Mouse (Mus musculus) embryonic facial prominence, embryonic 14.5 days (tissue): ENCODE results near the gene Rflnb. TPM values are rescaled to one million over a fixed set of nuclear protein-coding genes. Genes with fewer than 3 reads are reported as not detected.

Experiments used
- ATAC-seq: fragments of 200-750 bp; cut with Nextera tagmentation; 2 replicates; pipeline ENCODE4 v1.8.0; 2017; ENCODE audit warnings: low read depth, moderate number of reproducible peaks, moderate TSS enrichment
- DNase-seq: peaks from one replicate; pipeline ENCODE4 v3.0.0-alpha.2; 2015; ENCODE audit warnings: low spot score
- H3K27ac ChIP-seq: fragments of 300-500 bp; sonication (generic); replicated peaks from 2 replicates; pipeline ENCODE4 v1.5.1; 2014; ENCODE audit warnings: low read depth, mild to moderate bottlenecking, low read length, moderate library complexity
- H3K27me3 ChIP-seq: fragments of 300-500 bp; sonication (generic); replicated peaks from 2 replicates; pipeline ENCODE4 v1.6.1; 2014; ENCODE audit warnings: low read length; ENCODE audit not compliant: control insufficient read depth, insufficient read depth
- H3K36me3 ChIP-seq: fragments of 300-500 bp; sonication (generic); 2 replicates; pipeline ENCODE4 v1.6.1; 2014; ENCODE audit warnings: low read length, mixed read lengths; ENCODE audit not compliant: control insufficient read depth, insufficient read depth
- H3K4me1 ChIP-seq: fragments of 300-500 bp; sonication (generic); 2 replicates; pipeline ENCODE4 v1.6.1; 2014; ENCODE audit warnings: antibody characterized with exemption, low read length; ENCODE audit not compliant: control insufficient read depth, insufficient read depth
- H3K4me2 ChIP-seq: fragments of 300-500 bp; sonication (generic); 2 replicates; pipeline ENCODE4 v1.6.1; 2014; ENCODE audit warnings: low read depth, mild to moderate bottlenecking, low read length, moderate library complexity, mixed read lengths
- H3K4me3 ChIP-seq: fragments of 300-500 bp; sonication (generic); 2 replicates; pipeline ENCODE4 v1.5.1; 2014; ENCODE audit warnings: low read depth, mild to moderate bottlenecking, low read length
- H3K9ac ChIP-seq: fragments of 300-500 bp; sonication (generic); 2 replicates; pipeline ENCODE4 v1.6.1; 2014; ENCODE audit warnings: low read depth, mild to moderate bottlenecking, low read length, moderate library complexity, mixed read lengths
- H3K9me3 ChIP-seq: fragments of 300-500 bp; sonication (generic); 2 replicates; pipeline ENCODE4 v1.6.1; 2016; ENCODE audit warnings: low read length; ENCODE audit not compliant: control insufficient read depth
- WGBS: fragments of 180-500 bp; shearing (Covaris S2); extraction: QIAGEN DNeasy Blood & Tissue Kit; methylation state at CpG from one replicate; pipeline ENCODE4 v1.1.7; 2014; 5-methylcytosine and 5-hydroxymethylcytosine counted together
- polyA plus RNA-seq: library from polyadenylated mRNA; unstranded; fragments of >200 nt; fragmentation: Nextera tagmentation; extraction: Ambion mirVana; gene quantifications from 2 replicates; pipeline ENCODE4 v1.2.1, GENCODE M21; 2014

Gene Rflnb
- polyA plus RNA-seq, 1 experiment from 2014 or later: 45.6 TPM

DNA sequence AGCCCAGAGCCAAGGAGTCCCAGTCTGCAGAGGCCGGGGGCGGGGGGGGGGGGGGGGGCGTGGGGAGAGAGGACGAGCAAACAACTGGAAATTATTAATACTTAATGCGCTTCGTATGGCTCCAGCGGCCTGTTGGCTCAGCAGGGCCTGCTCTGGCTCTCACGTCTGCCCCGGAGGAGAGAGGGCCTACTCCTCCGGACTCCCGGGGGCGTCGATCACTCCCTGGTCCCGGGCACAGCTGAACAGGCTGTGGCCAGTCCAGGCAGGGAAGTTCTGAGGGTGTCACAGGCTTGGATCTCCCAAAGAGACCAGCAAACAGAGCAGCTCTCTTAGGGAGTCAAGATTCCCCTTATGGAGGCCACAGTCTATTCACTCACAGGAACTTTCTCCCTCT lies 487 bp upstream of the Rflnb start:
- H3K4me1 ChIP-seq: peaks cover 17% of the 10 kb centered on the region
- under 1% methylated on average over 9 of the region's 14 CpGs for WGBS
- H3K4me3 ChIP-seq: peak overlapping the region; percentile 84
- DNase-seq (peak; percentile 64), ATAC-seq (peak; percentile 17)
- no peaks in the 10 kb centered on the region for H3K9me3 ChIP-seq
- H3K9ac ChIP-seq: peak overlapping the region; percentile 85
- H3K27me3 ChIP-seq: no peaks in the 10 kb centered on the region
- H3K27ac ChIP-seq: peak overlapping the region; percentile 77
- peak overlapping the region; percentile 89 for H3K4me2 ChIP-seq
- 0 out of 2 replicates have a peak, but pooled peaks cover 11% of the 10 kb centered on the region for H3K36me3 ChIP-seq

DNA sequence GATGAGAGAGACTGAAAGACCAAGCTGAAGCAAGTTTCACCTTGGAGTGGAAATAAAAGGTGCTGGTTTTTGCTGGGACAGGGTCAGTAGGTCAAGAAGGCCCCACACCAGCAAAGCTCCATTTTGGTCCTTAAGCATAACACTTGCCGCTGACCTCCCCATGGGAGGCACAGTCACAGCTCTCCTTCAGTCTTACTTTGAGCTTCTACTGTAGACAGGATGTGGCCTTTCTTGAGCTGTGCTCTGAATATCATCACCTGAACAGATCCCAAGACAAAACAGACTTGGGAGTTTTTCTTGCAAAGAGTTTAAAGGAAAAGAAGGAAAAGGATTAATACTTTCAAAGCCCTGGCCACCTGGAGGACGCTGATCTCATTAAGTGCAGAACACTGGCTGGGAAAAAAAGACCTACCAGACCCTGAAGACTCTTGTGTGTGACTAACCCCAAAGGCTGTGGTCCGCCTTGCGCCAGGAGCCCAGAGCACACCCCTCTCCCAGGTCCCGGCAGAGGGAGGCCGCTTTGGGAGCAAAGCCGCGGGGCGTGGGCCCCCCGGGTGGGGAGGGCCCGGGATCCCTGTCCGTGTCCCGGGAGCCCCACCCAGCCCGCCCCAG lies 949 bp downstream of the Rflnb start:
- ATAC-seq (no peak), DNase-seq (no peak)
- 4% methylated on average over 12 of the region's 14 CpGs for WGBS
- H3K36me3 ChIP-seq: peaks cover 22% of the 10 kb centered on the region
- peak overlapping the region; percentile 89 for H3K4me2 ChIP-seq
- peaks cover 17% of the 10 kb centered on the region for H3K4me1 ChIP-seq
- peak overlapping the region; percentile 84 for H3K4me3 ChIP-seq
- H3K27ac ChIP-seq: peak overlapping the region; percentile 77
- H3K9me3 ChIP-seq: no peaks in the 10 kb centered on the region
- peak overlapping the region; percentile 85 for H3K9ac ChIP-seq
- no peaks in the 10 kb centered on the region for H3K27me3 ChIP-seq

DNA sequence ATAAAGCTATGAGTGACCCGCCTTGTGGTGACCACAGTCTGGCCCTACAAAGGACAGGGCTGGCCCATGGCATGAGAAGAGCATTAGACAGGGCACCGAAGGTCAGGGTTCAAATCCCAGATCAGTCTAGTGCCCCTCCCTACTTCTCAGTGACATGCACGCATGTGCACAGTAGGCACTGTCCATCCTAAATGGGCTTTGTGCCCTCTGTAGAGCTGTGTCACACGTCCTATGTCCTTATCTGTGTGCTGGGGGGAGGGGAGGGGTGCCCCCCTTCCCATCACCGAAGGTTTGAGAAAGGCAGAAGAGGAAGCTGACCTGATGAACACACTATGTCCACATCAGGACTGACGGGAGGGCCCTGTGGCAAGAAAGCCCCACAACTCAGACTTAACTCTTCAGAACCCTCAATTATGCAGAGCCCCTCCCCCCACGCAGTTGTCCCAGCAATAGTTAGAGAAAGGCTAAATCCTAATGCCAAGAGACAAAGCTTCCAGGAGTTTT lies 2.5 kb downstream of the Rflnb start:
- Histone ChIP-seq H3K36me3 (peaks cover 26% of the 10 kb centered on the region), H3K27me3 (no peaks in the 10 kb centered on the region), H3K4me3 (peak overlapping the region; percentile 84), H3K9me3 (no peaks in the 10 kb centered on the region), H3K27ac (no peak overlapping the region), H3K9ac (no peak overlapping the region), H3K4me1 (peaks cover 17% of the 10 kb centered on the region), H3K4me2 (peak overlapping the region; percentile 89)
- DNase-seq: no peak
- no peak for ATAC-seq
- 60% methylated on average over 7 of the region's 7 CpGs for WGBS

DNA sequence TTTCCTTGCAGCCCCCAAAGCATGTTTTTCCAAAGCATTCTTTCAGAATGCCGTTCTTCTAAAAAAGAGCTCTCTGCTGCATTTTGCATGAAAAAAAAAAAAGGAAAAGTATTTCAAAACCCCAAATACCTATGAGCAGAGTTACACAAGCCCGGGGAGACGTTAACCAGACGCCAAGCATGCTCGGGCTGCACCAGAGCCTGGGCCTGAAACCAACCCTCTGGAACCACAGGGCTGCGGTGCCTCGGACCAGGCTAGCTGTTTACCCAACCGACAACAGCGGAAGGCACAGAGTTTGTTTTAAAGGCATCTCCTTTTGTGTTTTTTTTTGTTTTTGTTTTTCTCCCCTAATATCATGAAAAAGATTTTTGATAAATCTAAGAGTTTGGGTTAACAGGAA lies 6.7 kb downstream of the Rflnb start:
- H3K9ac ChIP-seq: no peak overlapping the region
- no peak overlapping the region for H3K4me2 ChIP-seq
- DNase-seq (no peak), ATAC-seq (no peak)
- H3K27ac ChIP-seq: peak overlapping the region; percentile 28; the same call in 1 of the 2 replicates
- peaks cover 7% of the 10 kb centered on the region for H3K4me1 ChIP-seq
- H3K27me3 ChIP-seq: no peaks in the 10 kb centered on the region
- no peaks in the 10 kb centered on the region for H3K9me3 ChIP-seq
- H3K4me3 ChIP-seq: no peak overlapping the region
- peaks cover 38% of the 10 kb centered on the region for H3K36me3 ChIP-seq
- WGBS: 43% methylated on average over 9 of the region's 9 CpGs

DNA sequence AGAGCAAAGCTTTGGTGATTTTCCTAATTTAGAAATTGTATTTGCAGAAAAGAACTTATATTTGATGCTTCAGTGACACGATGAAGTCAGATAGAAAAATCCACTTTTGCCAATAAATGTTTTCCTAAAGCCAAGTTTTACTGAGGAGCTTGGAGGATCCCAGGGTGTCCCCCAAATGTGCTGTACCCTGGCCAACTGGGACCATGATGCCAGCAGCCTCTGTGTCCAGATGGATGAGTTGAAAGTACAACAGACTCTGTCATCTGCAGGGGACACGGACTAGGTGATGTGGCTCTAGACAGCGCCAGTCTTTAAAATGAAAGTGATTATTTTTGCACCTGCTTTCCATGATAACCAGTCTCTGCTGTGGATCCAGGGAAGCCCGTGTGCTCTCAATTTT lies 7.7 kb downstream of the Rflnb start:
- H3K27me3 ChIP-seq: no peaks in the 10 kb centered on the region
- DNase-seq: no peak
- no peak overlapping the region for H3K4me2 ChIP-seq
- no peaks in the 10 kb centered on the region for H3K9me3 ChIP-seq
- H3K36me3 ChIP-seq: peaks cover 38% of the 10 kb centered on the region
- H3K4me3 ChIP-seq: no peak overlapping the region
- no peak overlapping the region for H3K27ac ChIP-seq
- H3K4me1 ChIP-seq: peaks cover under 1% of the 10 kb centered on the region; the same call in 1 of the 2 replicates
- H3K9ac ChIP-seq: no peak overlapping the region
- WGBS: 73% methylated on average over 4 of the region's 4 CpGs
- no peak for ATAC-seq

DNA sequence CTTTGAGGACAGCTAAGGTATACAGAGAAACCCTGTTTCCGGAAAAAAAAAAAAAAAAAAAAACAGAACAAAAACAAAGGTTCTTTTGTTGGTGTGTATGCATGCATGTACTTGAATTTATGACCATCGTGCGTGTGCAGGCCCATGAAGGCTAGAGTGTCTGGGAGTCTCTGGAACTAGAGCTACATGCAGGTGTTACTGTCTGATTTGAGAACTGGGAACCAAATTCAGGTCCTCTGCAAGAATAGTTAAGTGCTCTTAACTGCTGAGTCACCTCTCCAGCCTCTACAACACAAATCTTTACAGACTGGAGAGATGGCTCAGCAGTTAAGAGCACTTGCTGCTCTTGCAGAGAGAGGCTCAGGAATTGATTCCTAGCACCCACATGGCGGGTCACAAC lies 11.8 kb downstream of the Rflnb start:
- 62% methylated on average over 4 of the region's 4 CpGs for WGBS
- H3K4me3 ChIP-seq: no peak overlapping the region
- H3K4me2 ChIP-seq: no peak overlapping the region
- H3K36me3 ChIP-seq: peaks cover 11% of the 10 kb centered on the region; the same call in 1 of the 2 replicates
- H3K27ac ChIP-seq: no peak overlapping the region
- H3K4me1 ChIP-seq: no peaks in the 10 kb centered on the region
- no peak for ATAC-seq
- no peaks in the 10 kb centered on the region for H3K27me3 ChIP-seq
- no peak overlapping the region for H3K9ac ChIP-seq
- no peaks in the 10 kb centered on the region for H3K9me3 ChIP-seq
- DNase-seq: no peak

DNA sequence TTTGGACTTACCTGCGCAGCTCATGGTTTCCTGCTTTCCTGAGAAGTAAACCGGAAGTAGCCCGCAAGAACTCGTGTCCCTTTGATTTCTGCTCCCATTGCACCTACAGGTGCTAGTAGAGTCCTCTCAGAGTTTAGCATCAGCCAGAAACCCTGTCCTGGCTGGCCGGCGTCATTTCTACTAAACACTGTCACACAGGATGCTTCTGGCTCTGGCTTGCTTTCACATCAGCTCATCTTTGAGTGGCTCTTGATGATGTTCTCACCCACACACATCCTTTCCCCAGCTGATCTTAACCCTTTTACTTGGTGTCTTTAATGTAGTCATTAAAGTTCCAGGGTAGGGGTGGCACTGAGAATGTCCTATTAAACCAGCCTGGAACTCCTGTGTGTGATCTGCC lies 12.3 kb downstream of the Rflnb start:
- Histone ChIP-seq H3K9ac (no peak overlapping the region), H3K36me3 (peaks cover 11% of the 10 kb centered on the region; the same call in 1 of the 2 replicates), H3K27me3 (no peaks in the 10 kb centered on the region), H3K9me3 (no peaks in the 10 kb centered on the region), H3K27ac (no peak overlapping the region), H3K4me3 (no peak overlapping the region), H3K4me2 (no peak overlapping the region), H3K4me1 (no peaks in the 10 kb centered on the region)
- DNase-seq: no peak
- WGBS: 88% methylated on average over 6 of the region's 6 CpGs
- no peak for ATAC-seq

DNA sequence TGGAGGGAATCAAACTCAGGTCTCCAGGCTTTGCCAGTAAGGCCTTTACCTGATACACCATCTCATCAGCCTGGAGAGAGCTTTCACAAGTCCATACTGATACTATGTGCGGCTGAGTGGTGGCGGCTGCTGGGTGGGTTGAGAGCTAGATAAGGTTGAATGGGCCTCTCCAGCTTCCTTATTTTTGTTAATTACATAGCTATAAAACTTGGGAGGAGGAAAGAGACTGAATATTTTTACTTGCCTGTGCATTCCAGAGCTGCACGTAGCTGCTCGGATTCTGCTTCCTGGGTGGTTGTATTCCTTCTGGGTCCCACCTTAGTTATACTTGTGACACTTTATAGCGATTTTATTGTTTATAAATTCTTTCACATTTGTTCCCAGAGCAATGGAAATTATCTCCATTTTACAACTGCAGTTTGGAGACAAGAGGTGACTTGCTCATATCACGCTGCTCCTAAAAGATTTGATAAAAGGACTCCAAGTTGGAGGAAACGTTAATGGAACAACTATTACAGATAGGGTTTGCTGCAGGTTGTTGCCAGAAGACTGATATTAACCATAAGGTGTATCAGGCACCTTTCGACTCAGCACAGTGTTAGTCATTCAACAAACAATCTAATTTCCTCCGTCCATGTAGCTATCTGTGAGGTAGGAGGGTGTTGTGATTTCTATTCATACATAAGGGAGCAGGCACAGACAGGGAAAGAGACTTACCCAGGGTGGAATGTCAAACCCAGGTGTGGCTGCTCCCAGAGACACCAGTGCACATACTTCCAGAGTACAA lies 16.6 kb downstream of the Rflnb start:
- 77% methylated on average over 9 of the region's 9 CpGs for WGBS
- H3K9me3 ChIP-seq: no peaks in the 10 kb centered on the region
- no peaks in the 10 kb centered on the region for H3K27me3 ChIP-seq
- no peak overlapping the region for H3K9ac ChIP-seq
- H3K4me3 ChIP-seq: no peak overlapping the region
- no peak overlapping the region for H3K4me2 ChIP-seq
- ATAC-seq (no peak), DNase-seq (no peak)
- no peaks in the 10 kb centered on the region for H3K4me1 ChIP-seq
- no peak overlapping the region for H3K27ac ChIP-seq
- no peaks in the 10 kb centered on the region for H3K36me3 ChIP-seq
